Mouse (Mus musculus) spleen, adult 2 months (tissue): ENCODE measurements around the gene Gm44805. TPM values are rescaled to one million over a fixed set of nuclear protein-coding genes. Genes with fewer than 3 reads are reported as not detected.

Experiments used
- DNase-seq, 2 experiments: peaks; one replicate each; pipeline versions ENCODE4 v3.0.0 to v3.0.0-alpha.2; 2012 to 2021; ENCODE audit warnings: low spot score in 2 of 2, low read depth in 1 of 2
- H3K27ac ChIP-seq: fragments of 200-500 bp; 2 replicates; pipeline ENCODE4 v1.5.1; 2012; ENCODE audit warnings: low read length, inconsistent platforms; ENCODE audit not compliant: insufficient read depth
- H3K27me3 ChIP-seq: fragments of 200-500 bp; 2 replicates; pipeline ENCODE4 v1.6.1; 2012; ENCODE audit warnings: mild to moderate bottlenecking, moderate library complexity, low read length, inconsistent platforms; ENCODE audit not compliant: control insufficient read depth, insufficient read depth
- H3K36me3 ChIP-seq: fragments of 200-500 bp; 2 replicates; pipeline ENCODE4 v1.6.1; 2012; ENCODE audit warnings: mild to moderate bottlenecking, low read length, inconsistent platforms; ENCODE audit not compliant: control insufficient read depth, insufficient read depth
- H3K4me1 ChIP-seq: fragments of 200-500 bp; 2 replicates; pipeline ENCODE4 v1.6.1; 2011; ENCODE audit warnings: inconsistent platforms; ENCODE audit not compliant: control insufficient read depth, insufficient read depth, insufficient read length
- H3K4me3 ChIP-seq: fragments of 200-500 bp; 2 replicates; pipeline ENCODE4 v1.5.1; 2011; ENCODE audit warnings: mild to moderate bottlenecking, inconsistent platforms; ENCODE audit not compliant: insufficient read depth, insufficient read length; ENCODE audit errors: extremely low read depth
- CTCF ChIP-seq: fragments of 200-500 bp; IDR thresholded peaks from 2 replicates; pipeline ENCODE4 v1.5.1; 2011; ENCODE audit warnings: mild to moderate bottlenecking, inconsistent platforms; ENCODE audit not compliant: insufficient read depth, insufficient read length, insufficient replicate concordance; ENCODE audit errors: extremely low read depth
- POLR2A ChIP-seq: fragments of 200-500 bp; IDR thresholded peaks from 2 replicates; pipeline ENCODE4 v1.6.1; 2011; ENCODE audit warnings: low read depth, low read length, inconsistent platforms
- WGBS: fragments of 180-500 bp; shearing (Covaris S2); methylation state at CpG from one replicate; pipeline ENCODE4 v1.1.7; 2018; 5-methylcytosine and 5-hydroxymethylcytosine counted together
- polyA plus RNA-seq: library from polyadenylated mRNA; depleted of rRNA; stranded (reverse); fragments of >200 nt; gene quantifications from 2 replicates; pipeline ENCODE4 v1.2.3, GENCODE M21; 2012

The Gm44805 gene
- polyA plus RNA-seq, 1 experiment: not detected

- H3K27ac ChIP-seq: peak overlapping the region; percentile 85
- H3K4me1 ChIP-seq: peaks cover 22% of the 10 kb centered on the region
- WGBS: 51% methylated on average over 4 of the region's 4 CpGs
These were observed 18.6 kb upstream of the Gm44805 start for GRCm38 (mm10) chr7:19699827-19700148.

GRCm38 (mm10) chr7:19698907-19699826 lies 17.9 kb upstream of the Gm44805 start, which contains the start of gene Apoe:
Gene Apoe (minus strand): TSS chr7:19699188.
- H3K27ac ChIP-seq: peak within 1 kb of the TSS; percentile 85
- peaks cover 11% of the 10 kb centered on the region for H3K36me3 ChIP-seq
- TF ChIP-seq POLR2A: no peak
- DNase-seq: peak in 1 of 2 experiments; percentile 33
- no peaks in the 10 kb centered on the region for H3K27me3 ChIP-seq
- peak within 1 kb of the TSS; percentile 49 for H3K4me3 ChIP-seq
- 8% methylated on average over 20 of the region's 20 CpGs for WGBS
- H3K4me1 ChIP-seq: peaks cover 22% of the 10 kb centered on the region

More at GRCm38 (mm10) chr7:19699827-19700148, 18.6 kb upstream of the Gm44805 start:
- no peak overlapping the region for H3K4me3 ChIP-seq
- H3K36me3 ChIP-seq: peaks cover 11% of the 10 kb centered on the region
- no peak for TF ChIP-seq CTCF
- TF ChIP-seq POLR2A: no peak
- H3K27me3 ChIP-seq: no peaks in the 10 kb centered on the region
- no peak for DNase-seq

DNA sequence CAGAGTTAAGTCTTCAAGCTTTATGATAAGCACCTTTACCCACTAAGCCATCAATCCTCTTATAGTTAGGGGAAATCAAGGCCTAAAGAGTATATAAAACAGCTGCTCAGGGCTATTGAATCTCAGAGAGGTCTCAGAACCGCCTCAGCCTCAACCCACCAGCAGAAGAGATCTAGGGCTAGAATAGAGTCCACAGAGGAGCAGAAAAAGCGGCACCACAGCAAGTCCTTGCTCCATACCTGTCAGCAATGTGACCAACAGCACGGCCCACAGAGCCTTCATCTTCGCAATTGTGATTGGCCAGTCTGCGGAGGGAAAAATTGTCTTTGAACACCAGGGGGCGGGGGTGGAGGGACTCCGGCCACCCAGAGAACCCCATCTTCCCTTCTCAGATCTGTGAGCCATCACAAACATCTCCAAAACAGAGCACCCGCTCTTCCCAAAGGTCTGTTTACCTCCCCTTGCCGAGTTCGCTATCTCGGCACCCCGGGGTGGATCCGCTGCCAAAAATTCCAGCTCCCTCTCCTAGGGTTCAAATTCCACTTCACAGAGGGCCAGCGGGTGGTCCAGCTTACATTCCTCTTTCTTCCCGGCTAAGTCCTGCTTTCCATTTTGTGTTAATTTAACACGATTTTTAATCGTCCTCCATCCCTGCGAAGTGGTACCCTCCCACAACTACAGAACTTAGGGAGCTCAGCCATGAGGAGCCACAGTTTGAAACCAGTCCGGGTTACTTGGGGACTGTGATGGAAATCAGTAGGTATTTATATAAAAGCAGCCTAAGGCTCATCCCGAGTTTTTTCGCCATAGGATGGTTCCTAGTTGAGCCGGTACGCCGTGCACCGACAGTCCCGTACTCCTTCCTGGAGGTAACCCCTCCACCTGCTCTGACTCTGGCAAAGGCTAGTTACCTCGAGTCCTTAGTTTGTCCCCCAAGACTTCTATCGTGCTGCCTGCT lies 17.0 kb upstream of the Gm44805 start:
- peak in 1 of 2 experiments; percentile 23 for DNase-seq
- Histone ChIP-seq H3K27ac (peak overlapping the region; percentile 85), H3K4me3 (peak overlapping the region; percentile 49), H3K27me3 (no peaks in the 10 kb centered on the region), H3K36me3 (peaks cover 11% of the 10 kb centered on the region), H3K4me1 (peaks cover 22% of the 10 kb centered on the region)
- WGBS: 12% methylated on average over 28 of the region's 28 CpGs
- TF ChIP-seq POLR2A (no peak), CTCF (0 out of 2 replicates have a peak, but pooled peaks have one; percentile 27)

GRCm38 (mm10) chr7:19696336-19696873 lies 15.2 kb upstream of the Gm44805 start:
- no peak overlapping the region for H3K27ac ChIP-seq
- peaks cover 21% of the 10 kb centered on the region for H3K4me1 ChIP-seq
- H3K36me3 ChIP-seq: peaks cover 10% of the 10 kb centered on the region
- 96% methylated on average over 34 of the region's 34 CpGs for WGBS
- no peak for DNase-seq
- TF ChIP-seq POLR2A: no peak
- no peak for TF ChIP-seq CTCF
- no peak overlapping the region for H3K4me3 ChIP-seq
- H3K27me3 ChIP-seq: no peaks in the 10 kb centered on the region

DNA sequence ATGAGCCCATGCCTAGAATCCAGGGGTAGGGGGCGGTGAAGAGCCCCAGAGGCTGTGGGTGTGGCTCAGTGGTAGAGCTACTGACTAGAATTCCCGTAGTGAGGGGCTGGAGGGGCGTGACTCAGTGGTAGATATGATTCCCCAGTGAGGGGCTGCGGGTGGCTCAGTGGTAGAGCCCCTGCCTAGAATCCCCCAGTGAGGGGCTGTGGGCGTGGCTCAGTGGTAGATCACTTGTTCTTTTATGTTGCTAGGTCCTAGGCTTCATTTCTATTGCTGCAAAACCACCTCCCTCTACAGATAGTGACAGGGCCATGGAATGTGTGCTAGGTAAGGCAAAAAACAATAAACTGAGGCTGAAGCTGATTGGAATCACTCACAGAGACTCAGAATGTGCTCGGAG lies 14.7 kb upstream of the Gm44805 start:
- WGBS: 84% methylated on average over 6 of the region's 6 CpGs
- no peak for TF ChIP-seq POLR2A
- no peak for TF ChIP-seq CTCF
- Histone ChIP-seq H3K4me3 (no peak overlapping the region), H3K27me3 (no peaks in the 10 kb centered on the region), H3K4me1 (peaks cover 18% of the 10 kb centered on the region), H3K36me3 (peaks cover 10% of the 10 kb centered on the region), H3K27ac (no peak overlapping the region)
- DNase-seq: no peak

DNA sequence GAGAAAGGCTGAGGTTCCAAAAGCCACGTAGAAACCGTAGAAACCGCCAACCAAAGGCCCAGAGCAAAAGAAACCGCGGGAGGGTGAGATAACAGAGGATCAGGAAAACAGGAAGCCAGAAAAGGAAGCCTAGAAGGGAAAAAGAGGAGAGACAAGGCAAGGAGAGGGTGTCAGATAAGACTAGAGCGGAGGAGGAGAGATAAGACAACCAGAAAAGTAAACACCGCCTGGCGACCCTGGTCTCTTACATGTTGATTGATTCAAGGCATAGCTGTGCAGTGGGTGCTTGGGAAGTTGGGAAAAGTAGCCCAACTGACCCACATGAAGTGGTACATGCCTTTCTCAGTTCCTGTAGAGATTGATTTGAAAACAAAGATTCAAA lies 14.0 kb upstream of the Gm44805 start:
- Histone ChIP-seq H3K36me3 (peaks cover 10% of the 10 kb centered on the region), H3K27ac (peak overlapping the region; percentile 18), H3K27me3 (no peaks in the 10 kb centered on the region), H3K4me3 (no peak overlapping the region), H3K4me1 (peaks cover 11% of the 10 kb centered on the region)
- no peak for DNase-seq
- TF ChIP-seq POLR2A: no peak
- 33% methylated on average over 8 of the region's 8 CpGs for WGBS
